Mouse (Mus musculus) hindbrain, embryonic 13.5 days (tissue): ENCODE measurements around the gene Pstk. TPM values are rescaled to one million over a fixed set of nuclear protein-coding genes. Genes with fewer than 3 reads are reported as not detected.

ENCODE experiments used
- ATAC-seq: fragments of 200-750 bp; cut with Nextera tagmentation; 2 replicates; pipeline ENCODE4 v1.8.0; 2017; ENCODE audit warnings: moderate TSS enrichment; ENCODE audit not compliant: low FRiP score
- H3K27ac ChIP-seq: fragments of 300-500 bp; sonication (generic); 2 replicates; pipeline ENCODE4 v1.5.1; 2015; ENCODE audit warnings: inconsistent platforms, mild to moderate bottlenecking, moderate library complexity
- H3K27me3 ChIP-seq: fragments of 300-500 bp; sonication (generic); 2 replicates; pipeline ENCODE4 v1.6.1; 2015; ENCODE audit warnings: mild to moderate bottlenecking, inconsistent platforms
- H3K36me3 ChIP-seq: fragments of 300-500 bp; sonication (generic); 2 replicates; pipeline ENCODE4 v1.6.1; 2015; ENCODE audit warnings: mild to moderate bottlenecking, inconsistent platforms
- H3K4me1 ChIP-seq: fragments of 300-500 bp; sonication (generic); replicated peaks from 2 replicates; pipeline ENCODE4 v1.6.1; 2015; ENCODE audit warnings: inconsistent platforms
- H3K4me2 ChIP-seq: fragments of 300-500 bp; sonication (generic); 2 replicates; pipeline ENCODE4 v1.6.1; 2015; ENCODE audit warnings: inconsistent platforms, mild to moderate bottlenecking, moderate library complexity
- H3K4me3 ChIP-seq: fragments of 300-500 bp; sonication (generic); 2 replicates; pipeline ENCODE4 v1.5.1; 2015; ENCODE audit warnings: mild to moderate bottlenecking, inconsistent platforms
- H3K9ac ChIP-seq: fragments of 300-500 bp; sonication (generic); 2 replicates; pipeline ENCODE4 v1.6.1; 2015; ENCODE audit warnings: mild to moderate bottlenecking, inconsistent platforms
- H3K9me3 ChIP-seq: fragments of 300-500 bp; sonication (generic); 2 replicates; pipeline ENCODE4 v1.6.1; 2016; ENCODE audit warnings: inconsistent platforms
- WGBS: fragments of 180-500 bp; shearing (Covaris S2); methylation state at CpG from one replicate; pipeline ENCODE4 v1.1.7; 2015; 5-methylcytosine and 5-hydroxymethylcytosine counted together
- polyA plus RNA-seq: library from polyadenylated mRNA; unstranded; fragments of >200 nt; fragmentation: Nextera tagmentation; extraction: Ambion mirVana; gene quantifications from 2 replicates; pipeline ENCODE4 v1.2.1, GENCODE M21; 2015

Gene Pstk
- 42.7 and 46.4 TPM in 2 replicates for polyA plus RNA-seq

GRCm38 (mm10) chr7:131370648-131371469 is at the start of gene Pstk:
Gene Pstk (plus strand): TSS chr7:131371141.
- Histone ChIP-seq H3K9me3 (no peaks in the 10 kb centered on the region), H3K9ac (peak within 1 kb of the TSS; percentile 92), H3K36me3 (peaks cover 3% of the 10 kb centered on the region; the same call in 1 of the 2 replicates), H3K27ac (peak within 1 kb of the TSS; percentile 93), H3K4me1 (peaks cover 13% of the 10 kb centered on the region), H3K4me2 (peak within 1 kb of the TSS; percentile 66), H3K4me3 (peak within 1 kb of the TSS; percentile 72), H3K27me3 (0 out of 2 replicates have a peak, but pooled peaks cover 6% of the 10 kb centered on the region)
- WGBS: 5% methylated on average over 47 of the region's 47 CpGs
- peak; percentile 96 for ATAC-seq

GRCm38 (mm10) chr7:131322192-131322591 is 48.7 kb upstream of the Pstk start, which contains the start of gene Cuzd1:
Gene Cuzd1 (minus strand): TSS chr7:131322292.
- no peak within 1 kb of the TSS for H3K27ac ChIP-seq
- no peak within 1 kb of the TSS for H3K4me3 ChIP-seq
- H3K36me3 ChIP-seq: no peaks in the 10 kb centered on the region
- no peak within 1 kb of the TSS for H3K9ac ChIP-seq
- no peak within 1 kb of the TSS for H3K4me2 ChIP-seq
- H3K9me3 ChIP-seq: no peaks in the 10 kb centered on the region
- H3K4me1 ChIP-seq: no peaks in the 10 kb centered on the region
- no peak for ATAC-seq
- H3K27me3 ChIP-seq: no peaks in the 10 kb centered on the region
- WGBS: 82% methylated on average over 2 of the region's 2 CpGs

GRCm38 (mm10) chr7:131327054-131327453 is 43.9 kb upstream of the Pstk start:
- no peaks in the 10 kb centered on the region for H3K4me1 ChIP-seq
- H3K27me3 ChIP-seq: no peaks in the 10 kb centered on the region
- 85% methylated on average over 5 of the region's 5 CpGs for WGBS
- no peak overlapping the region for H3K27ac ChIP-seq
- no peak overlapping the region for H3K4me2 ChIP-seq
- no peaks in the 10 kb centered on the region for H3K9me3 ChIP-seq
- ATAC-seq: no peak
- H3K36me3 ChIP-seq: no peaks in the 10 kb centered on the region
- H3K4me3 ChIP-seq: no peak overlapping the region
- no peak overlapping the region for H3K9ac ChIP-seq

- ATAC-seq: no peak
- H3K4me3 ChIP-seq: no peak within 1 kb of the TSS
- no peak within 1 kb of the TSS for H3K4me2 ChIP-seq
- H3K9me3 ChIP-seq: no peaks in the 10 kb centered on the region
- H3K9ac ChIP-seq: no peak within 1 kb of the TSS
- H3K27ac ChIP-seq: no peak within 1 kb of the TSS
- H3K4me1 ChIP-seq: no peaks in the 10 kb centered on the region
- H3K36me3 ChIP-seq: no peaks in the 10 kb centered on the region
- H3K27me3 ChIP-seq: no peaks in the 10 kb centered on the region
- WGBS: 92% methylated on average over 5 of the region's 5 CpGs
Observed at GRCm38 (mm10) chr7:131329416-131329815, 41.5 kb upstream of the Pstk start, which contains the start of gene Fam24b. Gene Fam24b (minus strand): TSS chr7:131329516.

GRCm38 (mm10) chr7:131331688-131332087 is 39.3 kb upstream of the Pstk start:
- Histone ChIP-seq H3K27me3 (no peaks in the 10 kb centered on the region), H3K4me1 (no peaks in the 10 kb centered on the region), H3K27ac (no peak overlapping the region), H3K36me3 (no peaks in the 10 kb centered on the region), H3K4me3 (no peak overlapping the region), H3K9me3 (no peaks in the 10 kb centered on the region), H3K4me2 (no peak overlapping the region), H3K9ac (no peak overlapping the region)
- WGBS: 81% methylated on average over 2 of the region's 2 CpGs
- no peak for ATAC-seq

GRCm38 (mm10) chr7:131333564-131333963 is 37.4 kb upstream of the Pstk start, which contains the start of gene Fam24a:
Gene Fam24a (plus strand): TSS chr7:131333864.
- no peak for ATAC-seq
- Histone ChIP-seq H3K9me3 (no peaks in the 10 kb centered on the region), H3K4me3 (no peak within 1 kb of the TSS), H3K4me1 (peaks cover 3% of the 10 kb centered on the region; the same call in 1 of the 2 replicates), H3K4me2 (no peak within 1 kb of the TSS), H3K36me3 (no peaks in the 10 kb centered on the region), H3K27me3 (no peaks in the 10 kb centered on the region), H3K27ac (no peak within 1 kb of the TSS), H3K9ac (no peak within 1 kb of the TSS)
- 63% methylated on average over 1 of the region's 1 CpGs for WGBS

- WGBS: 39% methylated on average over 8 of the region's 8 CpGs
- Histone ChIP-seq H3K36me3 (peaks cover 24% of the 10 kb centered on the region), H3K4me3 (no peak overlapping the region), H3K9ac (no peak overlapping the region), H3K27ac (peak overlapping the region; percentile 30; the same call in 1 of the 2 replicates), H3K4me1 (peaks cover 3% of the 10 kb centered on the region; the same call in 1 of the 2 replicates), H3K27me3 (no peaks in the 10 kb centered on the region), H3K4me2 (no peak overlapping the region), H3K9me3 (no peaks in the 10 kb centered on the region)
- ATAC-seq: 0 out of 2 replicates have a peak, but pooled peaks have one; percentile 32
Observed at GRCm38 (mm10) chr7:131337502-131338068, 33.4 kb upstream of the Pstk start.

GRCm38 (mm10) chr7:131345856-131346541 is 24.9 kb upstream of the Pstk start:
- 67% methylated on average over 7 of the region's 7 CpGs for WGBS
- Histone ChIP-seq H3K4me1 (0 out of 2 replicates have a peak, but pooled peaks cover 5% of the 10 kb centered on the region), H3K36me3 (peaks cover 59% of the 10 kb centered on the region), H3K27ac (no peak overlapping the region), H3K4me3 (no peak overlapping the region), H3K9me3 (no peaks in the 10 kb centered on the region), H3K4me2 (no peak overlapping the region), H3K27me3 (no peaks in the 10 kb centered on the region), H3K9ac (no peak overlapping the region)
- ATAC-seq: no peak

- Histone ChIP-seq H3K9me3 (no peaks in the 10 kb centered on the region), H3K27ac (no peak overlapping the region), H3K4me3 (no peak overlapping the region), H3K4me2 (no peak overlapping the region), H3K4me1 (peaks cover 3% of the 10 kb centered on the region), H3K36me3 (peaks cover 58% of the 10 kb centered on the region), H3K9ac (no peak overlapping the region), H3K27me3 (no peaks in the 10 kb centered on the region)
- no peak for ATAC-seq
- 98% methylated on average over 13 of the region's 13 CpGs for WGBS
Observed at GRCm38 (mm10) chr7:131356105-131356504, 14.8 kb upstream of the Pstk start.

- H3K27ac ChIP-seq: peak overlapping the region; percentile 90
- H3K4me1 ChIP-seq: peaks cover 17% of the 10 kb centered on the region
- peak overlapping the region; percentile 86 for H3K4me3 ChIP-seq
- 0 out of 2 replicates have a peak, but pooled peaks cover 12% of the 10 kb centered on the region for H3K27me3 ChIP-seq
- H3K36me3 ChIP-seq: peaks cover 19% of the 10 kb centered on the region
- peak overlapping the region; percentile 90 for H3K9ac ChIP-seq
- WGBS: under 1% methylated on average over 35 of the region's 35 CpGs
- H3K4me2 ChIP-seq: peak overlapping the region; percentile 85
- H3K9me3 ChIP-seq: no peaks in the 10 kb centered on the region
- ATAC-seq: peak; percentile 88
Observed at GRCm38 (mm10) chr7:131362269-131362614, 8.7 kb upstream of the Pstk start.

- Histone ChIP-seq H3K9ac (peak within 1 kb of the TSS; percentile 90), H3K4me1 (peaks cover 17% of the 10 kb centered on the region), H3K9me3 (no peaks in the 10 kb centered on the region), H3K4me3 (peak within 1 kb of the TSS; percentile 86), H3K27ac (peak within 1 kb of the TSS; percentile 91), H3K36me3 (peaks cover 15% of the 10 kb centered on the region), H3K4me2 (peak within 1 kb of the TSS; percentile 85), H3K27me3 (0 out of 2 replicates have a peak, but pooled peaks cover 12% of the 10 kb centered on the region)
- peak; percentile 98 for ATAC-seq
- under 1% methylated on average over 55 of the region's 55 CpGs for WGBS
Observed at GRCm38 (mm10) chr7:131362615-131363300, 8.2 kb upstream of the Pstk start, which contains the start of gene 2310057M21Rik. Gene 2310057M21Rik (minus strand): TSS chr7:131362759.
